Mouse (Mus musculus): Measurements from ENCODE around the gene Helz2.
"Not testable (repeated sequence)": the region's sequence is repeated elsewhere in the genome, so short reads cannot be mapped to it uniquely, and the experiment has no call there.

Gene Helz2

GRCm38 (mm10) chr2:181196628-181197300 lies 45.1 kb downstream of the Helz2 start:
- no peak for DNase-seq (ENCODE audit: low read depth)

GRCm38 (mm10) chr2:181193044-181193443 lies 48.8 kb downstream of the Helz2 start:
- DNase-seq (ENCODE audit: low read depth), result no peak

- no peak for DNase-seq (ENCODE audit: low read depth)
These were observed 49.9 kb downstream of the Helz2 start for GRCm38 (mm10) chr2:181191936-181192335.

- DNase-seq (ENCODE audit: low read depth), result not testable (repeated sequence)
These were observed 50.4 kb downstream of the Helz2 start for GRCm38 (mm10) chr2:181191385-181191784.

GRCm38 (mm10) chr2:181189321-181189720 lies 52.5 kb downstream of the Helz2 start:
- DNase-seq (ENCODE audit: low read depth), result no peak

- DNase-seq (ENCODE audit: low read depth), result no peak
These were observed 53.1 kb downstream of the Helz2 start for GRCm38 (mm10) chr2:181188681-181189080.

- peak; percentile 84 for DNase-seq (ENCODE audit: low read depth)
These were observed 54.5 kb downstream of the Helz2 start, which contains the start of gene Ppdpf for GRCm38 (mm10) chr2:181187121-181188000. Ppdpf (plus strand) TSS chr2:181187247.

GRCm38 (mm10) chr2:181186635-181187034 lies 55.2 kb downstream of the Helz2 start:
- DNase-seq (ENCODE audit: low read depth), result peak; percentile 73

GRCm38 (mm10) chr2:181180898-181181297 lies 60.9 kb downstream of the Helz2 start:
- DNase-seq (ENCODE audit: low read depth), result no peak

- no peak for DNase-seq (ENCODE audit: low read depth)
These were observed 63.4 kb downstream of the Helz2 start for GRCm38 (mm10) chr2:181178471-181178870.

GRCm38 (mm10) chr2:181178015-181178414 lies 63.8 kb downstream of the Helz2 start:
- DNase-seq (ENCODE audit: low read depth), result no peak
